In genomic region chr2:103625349-103625932, GRCm38 (mm10) we compare ENCODE assay signal across 9 mouse cellular contexts. TPM values are rescaled to one million over a fixed set of nuclear protein-coding genes. Genes with fewer than 3 reads are reported as not detected.
DNase-seq lines count a peak whose midpoint lies in the region; ATAC-seq lines count a peak whose summit lies in the region.
"Had no signal": no experiment of that assay in that cellular context is flagged by ENCODE, and none has a peak within 500 bp of the region (broad histone marks: within the 10 kb centered on the region; RNA-seq: fewer than 3 reads in every experiment).

No protein-coding gene starts in this region.

- peaks cover 40% of the 10 kb centered on the region for H3K4me1 ChIP-seq in heart, embryonic 16.5 days (ENCODE audit: control insufficient read depth, insufficient read depth, low read length)
- H3K4me1 ChIP-seq in forebrain, embryonic 11.5 days (replicated peaks; ENCODE audit: control insufficient read depth, insufficient read depth, low read length) = peaks cover 18% of the 10 kb centered on the region; the same call in 1 of the 2 replicates
- peaks cover 55% of the 10 kb centered on the region for H3K4me1 ChIP-seq in neural tube, embryonic 13.5 days (replicated peaks)

- H3K9me3 ChIP-seq in heart, embryonic 16.5 days (replicated peaks; ENCODE audit: control insufficient read depth, low read length) = no peaks in the 10 kb centered on the region
- no peaks in the 10 kb centered on the region for H3K9me3 ChIP-seq in forebrain, embryonic 11.5 days (ENCODE audit: control insufficient read depth, low read length)
- no peaks in the 10 kb centered on the region for H3K9me3 ChIP-seq in neural tube, embryonic 13.5 days
- H3K9me3 ChIP-seq: stomach, embryonic 15.5 days had no signal

- no peak overlapping the region for H3K9ac ChIP-seq in heart, embryonic 16.5 days (ENCODE audit: low read length)
- no peak overlapping the region for H3K9ac ChIP-seq in forebrain, embryonic 11.5 days (ENCODE audit: low read length)
- H3K9ac ChIP-seq in neural tube, embryonic 13.5 days = 0 out of 2 replicates have a peak overlapping the region, but pooled peaks have one; percentile 31
- H3K9ac ChIP-seq: stomach, embryonic 15.5 days had no signal

- 0 out of 2 replicates have a peak, but pooled peaks have one; percentile 34 for ATAC-seq in heart, embryonic 16.5 days (replicated peaks; ENCODE audit: extremely low read depth, insufficient read depth, low FRiP score)
- ATAC-seq in forebrain, embryonic 11.5 days (replicated peaks; ENCODE audit: low FRiP score) = peak; percentile 96
- ATAC-seq in neural tube, embryonic 13.5 days (ENCODE audit: low read depth) = peak; percentile 83

- no peaks in the 10 kb centered on the region for H3K27me3 ChIP-seq in heart, embryonic 16.5 days (ENCODE audit: control insufficient read depth, insufficient read depth, low read length)
- no peaks in the 10 kb centered on the region; the same call in 1 of the 2 replicates for H3K27me3 ChIP-seq in forebrain, embryonic 11.5 days (ENCODE audit: control insufficient read depth, insufficient read depth, low read length)
- no peaks in the 10 kb centered on the region; the same call in 1 of the 2 replicates for H3K27me3 ChIP-seq in neural tube, embryonic 13.5 days
- H3K27me3 ChIP-seq: stomach, embryonic 15.5 days had no signal

- H3K4me3 ChIP-seq in heart, embryonic 16.5 days (ENCODE audit: low read length) = no peak overlapping the region
- no peak overlapping the region for H3K4me3 ChIP-seq in forebrain, embryonic 11.5 days (ENCODE audit: low read depth, low read length)
- H3K4me3 ChIP-seq in neural tube, embryonic 13.5 days = no peak overlapping the region
- H3K4me3 ChIP-seq: stomach, embryonic 15.5 days had no signal

- H3K4me2 ChIP-seq in heart, embryonic 16.5 days (ENCODE audit: low read depth, low read length) = peak overlapping the region; percentile 19
- H3K4me2 ChIP-seq in forebrain, embryonic 11.5 days (ENCODE audit: low read depth, low read length, severe bottlenecking) = peak overlapping the region; percentile 31
- no peak overlapping the region for H3K4me2 ChIP-seq in neural tube, embryonic 13.5 days
- H3K4me2 ChIP-seq: stomach, embryonic 15.5 days had no signal

- no peaks in the 10 kb centered on the region for H3K36me3 ChIP-seq in heart, embryonic 16.5 days (ENCODE audit: control insufficient read depth, insufficient read depth)
- H3K36me3 ChIP-seq in forebrain, embryonic 11.5 days (ENCODE audit: control insufficient read depth, insufficient read depth, low read length) = no peaks in the 10 kb centered on the region
- no peaks in the 10 kb centered on the region for H3K36me3 ChIP-seq in neural tube, embryonic 13.5 days
- H3K36me3 ChIP-seq: stomach, embryonic 15.5 days had no signal

- DNase-seq in heart, adult 18-20 months = no peak
- peak; percentile 86 for DNase-seq in forebrain, embryonic 11.5 days (ENCODE audit: low spot score)
- peak; percentile 54 for DNase-seq in kidney, adult 9 months
- no peak for DNase-seq in urinary bladder, postnatal 14 days (ENCODE audit: low spot score)
- DNase-seq in cerebellum, adult 11 months = no peak
- no peak for DNase-seq in ovary, postnatal 36 days (ENCODE audit: low spot score)

- WGBS in heart, embryonic 16.5 days = 16% methylated on average over 7 of the region's 7 CpGs
- 3% methylated on average over 7 of the region's 7 CpGs for WGBS in forebrain, embryonic 11.5 days
- 8% methylated on average over 7 of the region's 7 CpGs for WGBS in neural tube, embryonic 13.5 days

- H3K27ac ChIP-seq in heart, embryonic 16.5 days (ENCODE audit: low read length) = 0 out of 2 replicates have a peak overlapping the region, but pooled peaks have one; percentile 2
- peak overlapping the region; percentile 75 for H3K27ac ChIP-seq in forebrain, embryonic 11.5 days (ENCODE audit: low read depth, low read length)
- peak overlapping the region; percentile 70 for H3K27ac ChIP-seq in neural tube, embryonic 13.5 days (replicated peaks)
- H3K27ac ChIP-seq: stomach, embryonic 15.5 days had no signal

RNA-seq across cellular contexts. Expression of gene Abtb2, which starts 59.3 kb away (rescaled TPM):
- 19.9 and 23.2 TPM in 2 replicates for polyA plus RNA-seq in heart, embryonic 16.5 days (2015; fragmentation: Nextera tagmentation; extraction: Ambion mirVana)
- 10 to 100 TPM; 22.1 to 26.7 TPM for total RNA-seq in heart, adult 18-20 months (2021)
- polyA plus RNA-seq in forebrain, embryonic 11.5 days (2014; fragmentation: Nextera tagmentation; extraction: Ambion mirVana) = 14.1 and 15.9 TPM in 2 replicates
- 12.1 and 13.2 TPM in 2 replicates for polyA plus RNA-seq in neural tube, embryonic 13.5 days (2015; fragmentation: Nextera tagmentation; extraction: Ambion mirVana)

Comparison
In these comparisons a context has a peak if more than half of its experiments do, and no peak if none do; other contexts are left out.
1. ATAC-seq: peak in every context shown above with its lines; median percentile 96 in forebrain, embryonic 11.5 days; 83 in neural tube, embryonic 13.5 days; 34 in heart, embryonic 16.5 days.
2. H3K27ac ChIP-seq: peak in every context shown above with its lines; median percentile 75 in forebrain, embryonic 11.5 days; 70 in neural tube, embryonic 13.5 days; 2 in heart, embryonic 16.5 days.
3. DNase-seq: peak in forebrain, embryonic 11.5 days (single experiment) and kidney, adult 9 months (single experiment); none in heart, adult 18-20 months (0 of 2), urinary bladder, postnatal 14 days (single experiment), cerebellum, adult 11 months (single experiment) and ovary, postnatal 36 days (single experiment).